Mouse (Mus musculus) E14TG2a.4 (cell line): Measurements from ENCODE around the gene Itgb4.

Source experiments
- CTCF ChIP-seq: conservative IDR thresholded peaks from 2 replicates; pipeline ENCODE4 v1.5.1; 2014; ENCODE audit warnings: low read length
- POU5F1 ChIP-seq: IDR thresholded peaks from 2 replicates; pipeline ENCODE4 v1.6.1; 2014; ENCODE audit warnings: low read length, borderline replicate concordance

DNA sequence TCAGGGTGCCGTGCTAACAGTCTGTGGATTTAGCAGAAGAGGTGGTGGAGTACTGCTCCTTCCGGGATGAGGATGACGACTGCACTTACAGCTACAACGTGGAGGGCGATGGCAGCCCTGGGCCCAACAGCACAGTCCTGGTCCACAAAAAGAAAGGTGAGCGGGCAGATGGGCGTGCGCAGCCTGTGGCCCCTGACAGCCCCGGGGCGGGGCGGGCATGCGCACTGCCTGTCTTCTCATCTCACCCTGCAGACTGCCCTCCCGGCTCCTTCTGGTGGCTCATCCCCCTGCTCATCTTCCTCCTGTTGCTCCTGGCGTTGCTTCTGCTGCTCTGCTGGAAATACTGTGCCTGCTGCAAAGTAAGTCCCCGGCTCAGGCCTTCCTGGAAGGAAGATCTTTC lies 15.2 kb downstream of the Itgb4 start:
- no peak for TF ChIP-seq CTCF
- TF ChIP-seq POU5F1, result no peak
